Mouse (Mus musculus): Measurements from ENCODE around the gene Ahrr. TPM values are rescaled to one million over a fixed set of nuclear protein-coding genes. Genes with fewer than 3 reads are reported as not detected.

Gene Ahrr
- polyA plus RNA-seq, 1 experiment = 0.37 TPM

DNA sequence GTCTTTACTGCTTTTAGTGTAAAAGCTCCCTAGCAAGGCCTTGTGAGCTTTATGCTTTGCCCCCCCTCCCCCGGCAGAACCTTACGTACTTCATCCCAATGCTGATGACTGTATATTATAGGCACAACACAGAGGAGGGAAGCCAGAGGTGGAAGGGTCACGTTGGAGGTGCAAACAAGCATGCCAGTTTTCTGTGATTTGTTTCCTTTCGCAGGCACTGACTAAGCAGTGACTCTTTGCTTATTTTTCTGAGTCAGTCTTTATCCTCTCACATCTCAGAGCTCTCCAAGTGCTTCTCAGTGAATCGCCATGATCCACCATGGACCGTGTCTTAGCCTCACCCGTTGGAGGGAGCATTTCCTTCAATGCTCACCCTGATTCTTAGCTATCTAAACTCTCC, 4.2 kb upstream of the Ahrr start:
- H3K27ac ChIP-seq (ENCODE audit: insufficient read depth, low read length) = no peak overlapping the region
- H3K4me3 ChIP-seq (ENCODE audit: low read depth, low read length) = no peak overlapping the region
- no peak for TF ChIP-seq CTCF (IDR thresholded peaks at IDR 0.05; ENCODE audit: low read depth, low read length)
- TF ChIP-seq POLR2A (IDR thresholded peaks at IDR 0.05; ENCODE audit: insufficient read depth, low read length) = no peak
- TF ChIP-seq EP300 (IDR thresholded peaks at IDR 0.05; ENCODE audit: insufficient read depth, low read depth, low read length) = no peak

DNA sequence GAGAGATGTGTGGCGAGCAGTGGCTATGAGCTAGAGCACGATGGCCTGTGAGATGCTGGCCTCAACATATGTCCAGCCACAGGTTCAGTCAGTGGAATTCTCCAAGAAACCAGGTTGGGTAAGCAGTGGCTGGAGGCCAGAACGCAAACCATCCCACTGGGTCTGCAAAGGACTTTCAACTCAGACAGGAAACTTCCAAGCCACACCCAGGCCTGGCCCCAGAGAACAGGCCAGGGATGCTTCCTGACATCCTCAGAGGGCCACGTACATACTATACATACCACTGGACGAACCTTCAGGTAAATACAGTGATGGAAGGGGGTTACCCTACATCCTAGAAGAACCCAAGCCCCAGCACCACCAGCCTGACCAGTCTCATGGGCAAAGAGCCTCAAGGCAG, 2.5 kb downstream of the Ahrr start:
- no peak for TF ChIP-seq CTCF (IDR thresholded peaks at IDR 0.05; ENCODE audit: low read depth, low read length)
- TF ChIP-seq POLR2A (IDR thresholded peaks at IDR 0.05; ENCODE audit: insufficient read depth, low read length) = no peak
- no peak for TF ChIP-seq EP300 (IDR thresholded peaks at IDR 0.05; ENCODE audit: insufficient read depth, low read depth, low read length)
- Histone ChIP-seq H3K27me3 (ENCODE audit: control insufficient read depth, insufficient read depth, low read length, poor library complexity, severe bottlenecking) (no peaks in the 10 kb centered on the region; the same call in 1 of the 2 replicates), H3K27ac (ENCODE audit: insufficient read depth, low read length) (no peak overlapping the region), H3K36me3 (ENCODE audit: control insufficient read depth, insufficient read depth, low read length, poor library complexity, severe bottlenecking) (no peaks in the 10 kb centered on the region), H3K9ac (ENCODE audit: low read depth, poor library complexity, severe bottlenecking) (no peak overlapping the region), H3K4me3 (ENCODE audit: low read depth, low read length) (no peak overlapping the region), H3K9me3 (replicated peaks; ENCODE audit: control insufficient read depth, insufficient read depth, low read length, poor library complexity, severe bottlenecking) (no peaks in the 10 kb centered on the region), H3K4me1 (ENCODE audit: control insufficient read depth, insufficient read depth, low read length) (no peaks in the 10 kb centered on the region)

More for the DNA sequence above, 4.2 kb upstream of the Ahrr start:
- H3K36me3 ChIP-seq (ENCODE audit: control insufficient read depth, insufficient read depth, low read length, poor library complexity, severe bottlenecking) = no peaks in the 10 kb centered on the region
- H3K27me3 ChIP-seq (ENCODE audit: control insufficient read depth, insufficient read depth, low read length, poor library complexity, severe bottlenecking) = no peaks in the 10 kb centered on the region
- H3K4me1 ChIP-seq (ENCODE audit: control insufficient read depth, insufficient read depth, low read length) = no peaks in the 10 kb centered on the region
- no peaks in the 10 kb centered on the region for H3K9me3 ChIP-seq (replicated peaks; ENCODE audit: control insufficient read depth, insufficient read depth, low read length, poor library complexity, severe bottlenecking)
- no peak overlapping the region for H3K9ac ChIP-seq (ENCODE audit: low read depth, poor library complexity, severe bottlenecking)

DNA sequence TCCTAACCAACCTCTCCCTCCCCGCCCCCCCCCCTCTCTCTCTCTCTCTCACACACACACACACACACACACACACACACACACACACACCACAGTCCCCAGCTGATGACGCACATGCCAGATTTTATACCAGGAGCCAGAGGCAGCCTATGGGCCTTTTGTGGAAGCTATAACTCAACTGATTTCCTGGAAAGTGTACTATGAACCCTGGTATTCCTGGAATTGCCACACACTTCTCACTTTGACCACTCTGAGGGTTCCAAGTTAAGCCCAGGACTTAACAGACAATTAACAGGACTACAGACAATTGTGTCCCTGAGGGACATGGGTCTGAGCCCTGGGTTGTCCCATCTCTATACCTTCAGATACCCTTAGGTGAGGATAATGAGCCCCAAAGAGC, 9.8 kb downstream of the Ahrr start:
- no peaks in the 10 kb centered on the region for H3K36me3 ChIP-seq (ENCODE audit: control insufficient read depth, insufficient read depth, low read length, poor library complexity, severe bottlenecking)
- no peaks in the 10 kb centered on the region for H3K9me3 ChIP-seq (replicated peaks; ENCODE audit: control insufficient read depth, insufficient read depth, low read length, poor library complexity, severe bottlenecking)

GRCm38 (mm10) chr13:74275726-74276125, 16.4 kb downstream of the Ahrr start:
- H3K36me3 ChIP-seq (ENCODE audit: control insufficient read depth, insufficient read depth, low read length, poor library complexity, severe bottlenecking) = no peaks in the 10 kb centered on the region
- TF ChIP-seq CTCF (IDR thresholded peaks at IDR 0.05; ENCODE audit: low read depth, low read length) (no peak), POLR2A (IDR thresholded peaks at IDR 0.05; ENCODE audit: insufficient read depth, low read length) (no peak), EP300 (IDR thresholded peaks at IDR 0.05; ENCODE audit: insufficient read depth, low read depth, low read length) (no peak)
- no peaks in the 10 kb centered on the region for H3K9me3 ChIP-seq (replicated peaks; ENCODE audit: control insufficient read depth, insufficient read depth, low read length, poor library complexity, severe bottlenecking)
- no peaks in the 10 kb centered on the region for H3K4me1 ChIP-seq (ENCODE audit: control insufficient read depth, insufficient read depth, low read length)
- H3K9ac ChIP-seq (ENCODE audit: low read depth, poor library complexity, severe bottlenecking) = no peak overlapping the region
- no peaks in the 10 kb centered on the region for H3K27me3 ChIP-seq (ENCODE audit: control insufficient read depth, insufficient read depth, low read length, poor library complexity, severe bottlenecking)
- no peak overlapping the region for H3K4me3 ChIP-seq (ENCODE audit: low read depth, low read length)
- no peak overlapping the region for H3K27ac ChIP-seq (ENCODE audit: insufficient read depth, low read length)

More for the DNA sequence above, 9.8 kb downstream of the Ahrr start:
- TF ChIP-seq EP300 (IDR thresholded peaks at IDR 0.05; ENCODE audit: insufficient read depth, low read depth, low read length) (no peak), POLR2A (IDR thresholded peaks at IDR 0.05; ENCODE audit: insufficient read depth, low read length) (no peak), CTCF (IDR thresholded peaks at IDR 0.05; ENCODE audit: low read depth, low read length) (no peak)
- no peak overlapping the region for H3K4me3 ChIP-seq (ENCODE audit: low read depth, low read length)
- no peaks in the 10 kb centered on the region for H3K27me3 ChIP-seq (ENCODE audit: control insufficient read depth, insufficient read depth, low read length, poor library complexity, severe bottlenecking)
- no peaks in the 10 kb centered on the region for H3K4me1 ChIP-seq (ENCODE audit: control insufficient read depth, insufficient read depth, low read length)
- no peak overlapping the region for H3K9ac ChIP-seq (ENCODE audit: low read depth, poor library complexity, severe bottlenecking)
- no peak overlapping the region for H3K27ac ChIP-seq (ENCODE audit: insufficient read depth, low read length)

GRCm38 (mm10) chr13:74260231-74260992, 31.7 kb downstream of the Ahrr start:
- no peaks in the 10 kb centered on the region for H3K4me1 ChIP-seq (ENCODE audit: control insufficient read depth, insufficient read depth, low read length)
- peak; percentile 34 for TF ChIP-seq CTCF (IDR thresholded peaks at IDR 0.05; ENCODE audit: low read depth, low read length)
- TF ChIP-seq EP300 (IDR thresholded peaks at IDR 0.05; ENCODE audit: insufficient read depth, low read depth, low read length) = no peak
- H3K4me3 ChIP-seq (ENCODE audit: low read depth, low read length) = peak overlapping the region; percentile 70
- H3K27ac ChIP-seq (ENCODE audit: insufficient read depth, low read length) = no peak overlapping the region
- H3K9me3 ChIP-seq (replicated peaks; ENCODE audit: control insufficient read depth, insufficient read depth, low read length, poor library complexity, severe bottlenecking) = no peaks in the 10 kb centered on the region
- no peaks in the 10 kb centered on the region; the same call in 1 of the 2 replicates for H3K27me3 ChIP-seq (ENCODE audit: control insufficient read depth, insufficient read depth, low read length, poor library complexity, severe bottlenecking)
- H3K9ac ChIP-seq (ENCODE audit: low read depth, poor library complexity, severe bottlenecking) = peak overlapping the region; percentile 63
- H3K36me3 ChIP-seq (ENCODE audit: control insufficient read depth, insufficient read depth, low read length, poor library complexity, severe bottlenecking) = no peaks in the 10 kb centered on the region

- Histone ChIP-seq H3K4me3 (ENCODE audit: low read depth, low read length) (peak overlapping the region; percentile 70), H3K36me3 (ENCODE audit: control insufficient read depth, insufficient read depth, low read length, poor library complexity, severe bottlenecking) (no peaks in the 10 kb centered on the region), H3K4me1 (ENCODE audit: control insufficient read depth, insufficient read depth, low read length) (no peaks in the 10 kb centered on the region), H3K9me3 (replicated peaks; ENCODE audit: control insufficient read depth, insufficient read depth, low read length, poor library complexity, severe bottlenecking) (no peaks in the 10 kb centered on the region), H3K9ac (ENCODE audit: low read depth, poor library complexity, severe bottlenecking) (peak overlapping the region; percentile 63), H3K27ac (ENCODE audit: insufficient read depth, low read length) (no peak overlapping the region), H3K27me3 (ENCODE audit: control insufficient read depth, insufficient read depth, low read length, poor library complexity, severe bottlenecking) (peaks cover under 1% of the 10 kb centered on the region; the same call in 1 of the 2 replicates)
- TF ChIP-seq POLR2A (IDR thresholded peaks at IDR 0.05; ENCODE audit: insufficient read depth, low read length) (no peak), CTCF (IDR thresholded peaks at IDR 0.05; ENCODE audit: low read depth, low read length) (no peak), EP300 (IDR thresholded peaks at IDR 0.05; ENCODE audit: insufficient read depth, low read depth, low read length) (no peak)
Observed at GRCm38 (mm10) chr13:74259460-74260230, 32.5 kb downstream of the Ahrr start.
